Mouse (Mus musculus): ENCODE results near the gene Smg6.

GRCm38 (mm10) chr11:75092656-75093055 is 167.0 kb downstream of the Smg6 start:
- TF ChIP-seq CTCF (IDR thresholded peaks at IDR 0.05; ENCODE audit: insufficient read depth, low read length), result no peak
- no peak for TF ChIP-seq POLR2A (IDR thresholded peaks at IDR 0.05; ENCODE audit: borderline replicate concordance, extremely low read depth, low read depth, low read length)

All from lung, adult 2 months (tissue).